Mouse (Mus musculus) cortical plate, adult 2 months (tissue): ENCODE measurements around the gene Fam205c.
"Not testable (repeated sequence)": the region's sequence is repeated elsewhere in the genome, so short reads cannot be mapped to it uniquely, and the experiment has no call there.

Experiments
- CTCF ChIP-seq: fragments of 200-500 bp; IDR thresholded peaks from 2 replicates; pipeline ENCODE4 v1.5.1; 2011; ENCODE audit warnings: mild to moderate bottlenecking, control low read depth, low read length; ENCODE audit not compliant: insufficient read depth; ENCODE audit errors: extremely low read depth
- POLR2A ChIP-seq: fragments of 200-500 bp; IDR thresholded peaks from 2 replicates; pipeline ENCODE4 v1.6.1; 2011; ENCODE audit warnings: mild to moderate bottlenecking, low read length, control low read depth; ENCODE audit not compliant: insufficient read depth; ENCODE audit errors: extremely low read depth

DNA sequence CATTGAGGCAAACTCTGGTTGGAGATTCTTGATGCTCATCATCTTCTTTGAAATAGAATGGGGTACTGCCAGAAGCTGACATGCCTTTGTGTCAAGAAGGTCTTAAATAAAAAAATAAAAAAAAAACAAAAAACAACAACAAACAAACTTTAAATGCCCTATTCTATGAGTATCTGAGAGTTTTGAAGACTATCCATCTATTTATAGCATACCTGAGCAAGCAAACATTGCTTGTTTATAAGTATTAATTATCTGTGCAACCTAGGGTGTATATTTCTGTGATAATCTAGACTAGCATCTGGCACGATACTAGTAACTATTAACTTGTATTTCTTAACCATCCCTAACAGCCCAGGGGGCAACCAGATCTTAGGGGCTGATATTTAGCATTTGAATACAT, 17.4 kb downstream of the Fam205c start, which contains the start of gene Gm12394:
- TF ChIP-seq POLR2A, CTCF: not testable (repeated sequence)
